Mouse (Mus musculus) right cerebral cortex, postnatal 10 days (tissue): Measurements from ENCODE around the gene Tas2r116.

Experiments used
- DNase-seq, 2 experiments: peaks; one replicate each; pipeline ENCODE4 v3.0.0; 2021; ENCODE audit warnings: low spot score in 2 of 2

Gene Tas2r116

DNA sequence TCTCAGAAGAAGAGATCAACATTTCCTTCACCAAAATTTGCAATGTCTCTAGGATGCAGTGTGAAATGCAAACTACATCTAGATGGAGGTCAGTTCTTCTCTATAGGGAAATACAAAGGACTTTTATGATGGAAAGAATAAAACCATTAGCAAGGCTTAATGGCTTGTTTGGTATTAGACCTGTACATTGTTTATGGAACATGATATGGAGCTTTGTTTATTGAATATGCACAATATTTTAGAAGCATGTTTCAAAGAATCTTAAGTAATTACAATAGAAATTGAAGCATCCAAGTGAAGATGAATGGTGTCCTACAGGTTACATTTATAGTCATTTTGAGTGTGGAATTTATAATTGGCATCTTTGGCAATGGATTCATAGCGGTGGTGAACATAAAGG, at the start of gene Tas2r116:
Tas2r116 (plus strand) TSS at position 301 of the 400 bp plus-strand sequence.
- DNase-seq, result no peak

DNA sequence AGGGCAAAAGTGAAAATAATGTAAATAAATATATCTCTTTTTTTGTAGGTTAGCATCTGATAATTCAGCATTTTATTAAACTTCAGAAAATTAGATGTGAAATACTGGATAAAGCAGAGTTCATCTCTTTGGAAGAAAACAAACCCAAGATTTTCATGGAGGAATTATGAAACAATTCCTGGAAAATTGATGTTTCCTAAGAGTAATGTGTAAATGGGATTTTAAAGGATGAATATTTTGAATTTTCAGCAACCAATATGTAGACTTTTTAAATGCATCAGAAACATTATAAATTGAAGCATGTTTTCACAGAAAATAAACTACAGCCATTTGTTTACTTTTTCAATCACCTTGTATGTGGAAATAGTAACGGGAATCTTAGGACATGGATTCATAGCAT, 8.4 kb upstream of the Tas2r116 start, which contains the start of gene Tas2r123:
Tas2r123 (plus strand) TSS at position 301 of the 400 bp plus-strand sequence.
- DNase-seq, result no peak

DNA sequence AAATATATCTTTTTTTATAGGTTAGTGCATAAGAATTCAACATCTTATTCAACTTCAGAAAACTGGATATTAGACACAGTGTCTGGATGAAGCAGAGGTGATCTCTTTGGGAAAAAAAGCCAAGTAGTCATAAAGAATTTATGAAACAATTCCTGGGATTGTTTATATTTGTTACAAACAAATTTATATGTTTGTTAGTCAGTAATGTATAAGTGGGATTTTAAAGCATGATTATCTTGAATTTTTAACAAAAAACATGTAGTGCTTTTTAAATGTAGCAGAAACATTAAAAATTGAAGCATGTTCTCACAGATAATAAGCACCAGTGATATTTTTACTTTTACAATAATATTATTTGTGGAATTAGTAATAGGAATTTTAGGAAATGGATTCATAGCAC, 12.5 kb downstream of the Tas2r116 start, which contains the start of gene Tas2r110:
Tas2r110 (plus strand) TSS at position 301 of the 400 bp plus-strand sequence.
- no peak for DNase-seq

DNA sequence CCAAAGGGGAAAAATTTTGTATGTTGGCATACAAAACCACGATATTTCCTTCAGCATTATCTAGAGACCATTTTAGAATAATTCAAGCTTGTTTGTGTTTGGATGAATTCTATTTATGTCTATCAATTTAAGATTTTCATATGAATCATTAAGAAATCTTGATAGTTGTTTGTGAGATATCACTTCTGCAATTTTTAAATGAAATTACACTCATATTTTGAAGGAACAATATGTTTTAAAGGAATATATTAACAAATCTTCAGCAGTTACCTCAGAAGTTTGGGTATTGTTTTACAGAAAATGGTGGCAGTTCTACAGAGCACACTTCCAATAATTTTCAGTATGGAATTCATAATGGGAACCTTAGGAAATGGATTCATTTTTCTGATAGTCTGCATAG, 37.5 kb downstream of the Tas2r116 start, which contains the start of gene Tas2r113:
Tas2r113 (plus strand) TSS at position 301 of the 400 bp plus-strand sequence.
- DNase-seq, result no peak
